Mouse (Mus musculus): Measurements from ENCODE around the gene Mllt6. TPM values are rescaled to one million over a fixed set of nuclear protein-coding genes. Genes with fewer than 3 reads are reported as not detected.
"Not testable (repeated sequence)": the region's sequence is repeated elsewhere in the genome, so short reads cannot be mapped to it uniquely, and the experiment has no call there.

The Mllt6 gene
- polyA plus RNA-seq, 1 experiment from 2014 or later, result 2.6 TPM

GRCm38 (mm10) chr11:97654210-97654609, 9.0 kb upstream of the Mllt6 start:
- 91% methylated on average over 2 of the region's 2 CpGs for WGBS
- Histone ChIP-seq H3K27me3 (ENCODE audit: low read depth, poor library complexity, severe bottlenecking) (peaks cover 12% of the 10 kb centered on the region), H3K4me1 (peaks cover 16% of the 10 kb centered on the region), H3K9me3 (replicated peaks) (no peaks in the 10 kb centered on the region; the same call in 1 of the 2 replicates), H3K36me3 (no peaks in the 10 kb centered on the region), H3K4me3 (no peak overlapping the region), H3K27ac (replicated peaks) (no peak overlapping the region)
- DNase-seq (ENCODE audit: low spot score), result no peak

DNA sequence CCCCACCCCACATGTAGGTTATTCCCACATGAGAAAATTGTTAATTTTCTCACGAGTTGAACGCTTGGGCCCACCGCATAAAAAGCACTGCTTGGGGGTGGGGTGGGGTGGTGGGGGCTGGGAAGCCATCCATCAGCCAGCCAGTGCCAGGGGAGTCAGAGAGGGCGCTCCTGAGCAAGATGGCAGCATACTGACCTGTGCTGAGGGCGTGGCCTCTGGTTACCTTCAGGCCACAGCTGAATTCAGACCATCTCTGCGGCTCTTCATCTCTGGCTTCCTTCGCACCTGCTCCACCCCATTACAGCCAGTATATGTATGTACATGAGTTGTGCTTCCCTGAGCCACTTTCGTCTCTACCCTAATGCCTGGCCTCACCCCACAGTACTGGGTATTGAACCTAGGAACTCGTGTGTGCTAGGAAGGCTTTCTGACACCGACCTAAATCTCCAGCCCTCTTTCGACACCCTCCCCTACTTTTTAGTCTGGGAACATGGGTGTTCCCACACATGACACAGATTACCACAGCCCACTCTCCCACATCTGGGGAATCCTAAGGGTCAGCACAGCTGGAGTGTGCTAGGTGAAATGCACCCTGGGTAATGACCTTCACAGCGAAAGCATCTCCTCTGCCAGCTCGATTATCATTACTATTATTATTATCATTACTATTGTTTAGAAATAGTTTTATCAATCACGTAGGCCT, 6.8 kb upstream of the Mllt6 start:
- no peak for DNase-seq (ENCODE audit: low spot score)
- Histone ChIP-seq H3K36me3 (no peaks in the 10 kb centered on the region), H3K9me3 (replicated peaks) (no peaks in the 10 kb centered on the region; the same call in 1 of the 2 replicates), H3K27me3 (ENCODE audit: low read depth, poor library complexity, severe bottlenecking) (peaks cover 28% of the 10 kb centered on the region), H3K27ac (replicated peaks) (no peak overlapping the region), H3K4me3 (no peak overlapping the region), H3K4me1 (peaks cover 33% of the 10 kb centered on the region)
- WGBS, result 77% methylated on average over 14 of the region's 14 CpGs

- H3K4me3 ChIP-seq, result no peak overlapping the region
- H3K9me3 ChIP-seq (replicated peaks), result no peaks in the 10 kb centered on the region; the same call in 1 of the 2 replicates
- WGBS, result 59% methylated on average over 5 of the region's 6 CpGs
- no peak for DNase-seq (ENCODE audit: low spot score)
- peaks cover 42% of the 10 kb centered on the region for H3K4me1 ChIP-seq
- H3K27me3 ChIP-seq (ENCODE audit: low read depth, poor library complexity, severe bottlenecking), result peaks cover 37% of the 10 kb centered on the region
- H3K27ac ChIP-seq (replicated peaks), result no peak overlapping the region
- H3K36me3 ChIP-seq, result no peaks in the 10 kb centered on the region
Observed at GRCm38 (mm10) chr11:97657184-97657945, 5.8 kb upstream of the Mllt6 start.

GRCm38 (mm10) chr11:97657967-97658366, 5.2 kb upstream of the Mllt6 start:
- not testable (repeated sequence) for H3K27ac ChIP-seq (replicated peaks); DNase-seq (ENCODE audit: low spot score); H3K36me3 ChIP-seq; H3K4me3 ChIP-seq; H3K9me3 ChIP-seq (replicated peaks)
- Histone ChIP-seq H3K27me3 (ENCODE audit: low read depth, poor library complexity, severe bottlenecking) (peaks cover 40% of the 10 kb centered on the region), H3K4me1 (peaks cover 47% of the 10 kb centered on the region)
- 87% methylated on average over 6 of the region's 6 CpGs for WGBS

DNA sequence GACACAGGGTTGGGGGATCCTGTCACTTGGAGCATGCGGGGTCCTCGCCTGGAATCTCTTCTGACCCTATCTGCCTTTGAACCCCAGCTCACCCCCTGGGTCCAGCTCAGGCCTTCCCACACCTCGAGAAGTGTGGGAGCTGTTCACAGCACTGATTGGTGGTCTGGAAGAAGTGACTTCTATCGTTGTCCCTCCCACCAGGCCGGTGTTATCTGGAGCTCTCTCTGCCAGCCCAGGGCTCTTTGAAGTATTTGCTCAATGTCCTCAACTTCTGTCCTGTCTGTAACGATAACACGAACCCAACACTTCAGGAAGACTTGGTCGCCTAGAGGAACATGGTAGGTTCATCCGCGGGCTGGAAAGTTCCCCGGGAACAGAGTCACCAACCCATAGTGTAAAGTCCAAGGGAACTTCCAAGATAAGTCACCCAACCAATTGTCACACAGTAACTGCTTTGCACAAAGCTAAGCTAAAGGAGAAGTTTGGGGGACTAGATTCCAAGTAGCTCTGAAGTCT, 4.4 kb upstream of the Mllt6 start:
- peaks cover 40% of the 10 kb centered on the region for H3K27me3 ChIP-seq (ENCODE audit: low read depth, poor library complexity, severe bottlenecking)
- WGBS, result 68% methylated on average over 11 of the region's 11 CpGs
- H3K27ac ChIP-seq (replicated peaks), result no peak overlapping the region
- no peak for DNase-seq (ENCODE audit: low spot score)
- H3K9me3 ChIP-seq (replicated peaks), result no peaks in the 10 kb centered on the region
- H3K36me3 ChIP-seq, result no peaks in the 10 kb centered on the region
- peaks cover 50% of the 10 kb centered on the region for H3K4me1 ChIP-seq
- H3K4me3 ChIP-seq, result peak overlapping the region; percentile 95

DNA sequence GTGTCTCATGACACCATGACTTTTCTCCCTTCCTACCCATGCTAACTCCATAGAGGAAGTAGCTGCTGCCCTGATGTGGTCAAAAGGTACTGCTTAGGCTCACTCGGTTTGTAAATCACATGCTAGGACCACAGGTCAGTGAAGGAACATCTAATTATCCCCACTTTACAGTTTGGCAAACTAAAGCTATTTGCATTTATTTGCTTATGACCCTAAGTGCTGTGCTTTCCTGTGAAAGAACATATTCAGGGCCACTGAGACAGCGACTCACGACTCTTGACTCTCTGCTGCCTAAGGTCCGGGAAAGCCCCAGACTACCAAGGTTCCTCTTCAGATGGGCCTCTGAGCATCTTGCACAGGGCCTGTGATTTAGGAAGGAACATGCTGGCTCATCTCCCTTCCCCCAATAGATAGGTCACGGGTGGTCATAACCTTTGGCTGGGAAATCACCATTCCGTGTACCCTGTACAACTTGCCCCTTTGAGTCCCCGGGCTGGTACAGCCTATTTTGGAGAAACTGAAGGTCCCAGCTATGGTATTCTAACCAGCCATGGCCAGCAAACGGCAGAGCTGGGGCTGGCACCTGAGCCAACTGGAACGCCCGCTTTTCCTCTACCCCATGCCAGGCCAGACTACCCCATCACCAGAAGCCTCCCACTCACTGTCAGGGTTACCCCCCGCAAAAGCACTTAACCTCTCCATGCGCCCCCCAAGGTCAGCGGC, 3.8 kb upstream of the Mllt6 start:
- H3K4me1 ChIP-seq, result peaks cover 57% of the 10 kb centered on the region
- H3K4me3 ChIP-seq, result peak overlapping the region; percentile 95
- no peaks in the 10 kb centered on the region for H3K9me3 ChIP-seq (replicated peaks)
- WGBS, result 11% methylated on average over 13 of the region's 13 CpGs
- H3K36me3 ChIP-seq, result no peaks in the 10 kb centered on the region
- H3K27me3 ChIP-seq (ENCODE audit: low read depth, poor library complexity, severe bottlenecking), result peaks cover 40% of the 10 kb centered on the region
- peak overlapping the region; percentile 95 for H3K27ac ChIP-seq (replicated peaks)
- DNase-seq (ENCODE audit: low spot score), result no peak

DNA sequence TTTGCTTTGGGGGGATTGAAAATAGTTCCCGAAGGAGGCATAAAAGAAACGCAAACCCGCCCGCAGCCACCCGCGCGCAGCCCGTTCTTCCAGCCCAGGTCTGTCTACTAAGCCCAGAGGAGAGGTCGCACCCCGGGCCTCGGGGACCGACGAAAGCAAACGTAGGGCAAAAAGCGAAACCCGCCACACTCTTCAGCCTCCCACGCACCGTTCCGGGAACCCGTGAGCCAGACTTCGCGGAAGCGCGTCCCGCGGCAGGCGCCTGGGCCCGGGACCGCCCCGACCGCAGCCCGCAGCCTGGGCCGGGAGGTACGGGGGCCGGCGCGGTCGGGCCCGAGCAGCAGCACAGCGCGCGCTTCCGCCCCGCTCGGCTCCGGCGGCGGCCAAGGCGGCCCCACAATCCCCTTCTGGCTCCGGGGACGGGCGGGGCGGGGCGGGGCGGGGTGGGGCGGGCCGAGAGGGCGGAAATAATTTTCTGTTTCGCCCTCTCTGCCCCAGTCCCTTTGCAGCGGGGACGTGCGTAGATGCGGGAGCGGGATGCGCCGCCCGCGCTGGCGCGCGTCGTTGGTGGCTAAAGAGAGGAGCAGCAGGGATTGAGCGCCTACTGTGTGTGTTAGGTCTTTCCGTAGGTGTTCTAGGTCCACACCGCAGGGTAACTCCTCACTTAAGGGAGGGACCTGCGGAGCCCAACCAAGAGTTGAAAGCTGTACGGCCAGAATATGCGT, 3.1 kb upstream of the Mllt6 start:
- under 1% methylated on average over 78 of the region's 78 CpGs for WGBS
- Histone ChIP-seq H3K27ac (replicated peaks) (peak overlapping the region; percentile 95), H3K4me1 (peaks cover 64% of the 10 kb centered on the region)

GRCm38 (mm10) chr11:97660734-97661647, 2.2 kb upstream of the Mllt6 start:
- H3K27ac ChIP-seq (replicated peaks), result peak overlapping the region; percentile 95

More for the DNA sequence above, 3.1 kb upstream of the Mllt6 start:
- Histone ChIP-seq H3K36me3 (peaks cover 5% of the 10 kb centered on the region), H3K9me3 (replicated peaks) (no peaks in the 10 kb centered on the region), H3K4me3 (peak overlapping the region; percentile 95), H3K27me3 (ENCODE audit: low read depth, poor library complexity, severe bottlenecking) (peaks cover 40% of the 10 kb centered on the region)
- peak; percentile 84 for DNase-seq (ENCODE audit: low spot score)

DNA sequence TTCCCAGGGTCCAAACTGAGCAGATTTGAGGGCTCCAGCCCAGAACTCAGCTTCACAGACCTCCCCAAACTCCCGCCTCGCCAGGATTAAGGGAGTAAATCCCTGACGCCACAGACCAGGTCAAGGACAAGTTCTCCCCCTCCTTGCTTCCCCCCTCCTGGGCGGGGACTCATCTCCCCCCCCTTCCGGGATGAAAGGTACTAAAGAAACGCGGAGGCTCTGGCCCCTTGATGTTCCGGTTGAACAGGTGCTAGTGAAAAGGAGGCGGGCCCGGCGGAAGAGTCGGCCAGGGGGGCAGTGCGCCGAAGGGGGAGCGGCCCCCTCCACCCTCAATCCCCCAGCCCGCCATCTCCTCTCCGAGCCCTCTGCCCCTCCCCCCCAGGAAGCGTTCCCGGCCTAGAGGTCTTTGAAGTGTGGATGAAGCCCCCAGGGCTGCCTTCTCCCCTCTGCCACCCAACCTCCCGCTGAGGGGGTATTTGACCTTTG, 1.5 kb upstream of the Mllt6 start:
- peaks cover 65% of the 10 kb centered on the region for H3K4me1 ChIP-seq
- DNase-seq (ENCODE audit: low spot score), result peak; percentile 82

More at GRCm38 (mm10) chr11:97660734-97661647, 2.2 kb upstream of the Mllt6 start:
- DNase-seq (ENCODE audit: low spot score), result no peak
- WGBS, result 2% methylated on average over 27 of the region's 27 CpGs
- peaks cover 13% of the 10 kb centered on the region for H3K36me3 ChIP-seq
- H3K4me1 ChIP-seq, result peaks cover 68% of the 10 kb centered on the region
- peaks cover 40% of the 10 kb centered on the region for H3K27me3 ChIP-seq (ENCODE audit: low read depth, poor library complexity, severe bottlenecking)
- H3K9me3 ChIP-seq (replicated peaks), result no peaks in the 10 kb centered on the region; the same call in 1 of the 2 replicates
- H3K4me3 ChIP-seq, result peak overlapping the region; percentile 95

DNA sequence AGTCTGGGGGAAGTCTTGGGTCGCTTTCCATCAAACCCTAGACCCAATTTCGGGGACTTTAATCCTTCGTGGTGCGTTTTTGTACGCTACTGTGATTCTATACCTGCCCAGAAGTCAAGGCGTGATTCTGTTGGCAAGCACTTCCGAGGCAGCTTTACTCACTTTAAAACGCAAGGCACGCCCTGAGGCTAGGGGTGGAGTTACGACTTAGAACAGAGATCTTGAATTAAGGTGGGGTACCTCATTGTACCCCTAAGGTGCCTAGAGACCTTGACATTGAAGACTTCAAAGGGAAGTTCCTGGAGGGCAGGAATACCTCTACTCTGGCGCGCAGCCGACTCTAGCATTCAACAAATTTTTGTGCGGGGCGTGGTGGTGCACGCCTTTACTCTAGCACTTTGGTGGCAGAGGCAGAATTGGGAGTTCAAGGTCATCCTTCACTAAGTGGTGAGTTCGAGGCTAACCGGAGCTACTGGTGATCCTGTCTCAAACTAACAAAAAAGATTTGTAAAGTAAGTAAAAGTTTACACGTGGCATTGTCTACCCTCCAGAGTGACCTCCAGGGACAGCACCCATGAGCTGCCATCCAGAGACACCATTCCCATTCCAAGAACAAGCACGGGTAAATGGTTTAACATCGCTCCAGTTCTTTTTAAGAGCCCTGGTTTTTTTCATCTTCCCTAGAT, 864 bp upstream of the Mllt6 start:
- Histone ChIP-seq H3K4me3 (peak overlapping the region; percentile 95), H3K27me3 (ENCODE audit: low read depth, poor library complexity, severe bottlenecking) (peaks cover 40% of the 10 kb centered on the region), H3K9me3 (replicated peaks) (no peaks in the 10 kb centered on the region; the same call in 1 of the 2 replicates), H3K4me1 (peaks cover 67% of the 10 kb centered on the region), H3K27ac (replicated peaks) (peak overlapping the region; percentile 95), H3K36me3 (peaks cover 27% of the 10 kb centered on the region)
- under 1% methylated on average over 21 of the region's 21 CpGs for WGBS
- peak; percentile 43 for DNase-seq (ENCODE audit: low spot score)

More for the DNA sequence above, 1.5 kb upstream of the Mllt6 start:
- WGBS, result 0% methylated on average over 20 of the region's 20 CpGs
- Histone ChIP-seq H3K27me3 (ENCODE audit: low read depth, poor library complexity, severe bottlenecking) (peaks cover 40% of the 10 kb centered on the region), H3K4me3 (peak overlapping the region; percentile 95), H3K36me3 (peaks cover 20% of the 10 kb centered on the region), H3K27ac (replicated peaks) (peak overlapping the region; percentile 95), H3K9me3 (replicated peaks) (no peaks in the 10 kb centered on the region; the same call in 1 of the 2 replicates)

Data from midbrain, embryonic 10.5 days (tissue).